Mouse (Mus musculus): ENCODE measurements around the gene Cxcl10.

GRCm38 (mm10) chr5:92387433-92387832, 38.7 kb upstream of the Cxcl10 start:
- TF ChIP-seq HCFC1 (IDR thresholded peaks at IDR 0.05; ENCODE audit: borderline replicate concordance, insufficient read depth, low read length) (no peak), MAFK (IDR thresholded peaks at IDR 0.05; ENCODE audit: insufficient read depth, low read depth, low read length) (no peak), CHD2 (IDR thresholded peaks at IDR 0.05; ENCODE audit: low read depth, low read length) (no peak), ZNF384 (IDR thresholded peaks at IDR 0.05; ENCODE audit: low read depth, low read length) (no peak)
